Mouse (Mus musculus) megakaryocyte, adult 5-6 weeks (primary cell): ENCODE results near the gene Tprg. TPM values are rescaled to one million over a fixed set of nuclear protein-coding genes. Genes with fewer than 3 reads are reported as not detected.

Experiments used
- ATAC-seq: 2 replicates; pipeline ENCODE4 v1.8.0; 2016; ENCODE audit warnings: mild to moderate bottlenecking, inconsistent platforms; ENCODE audit not compliant: poor library complexity, severe bottlenecking
- total RNA-seq, 2 experiments: library from RNA; stranded (forward) in 1 of 2; stranded (reverse) in 1 of 2; fragments of 153-499, 151-499 nt in 1 of 2; fragments of 221-1000, 200-1000 nt in 1 of 2; gene quantifications; 2 replicates each; pipeline versions ENCODE4 v1.2.3 to v1.2.4; 2015 to 2017

Tprg gene
- total RNA-seq, 2 experiments from 2014 or later = not detected

DNA sequence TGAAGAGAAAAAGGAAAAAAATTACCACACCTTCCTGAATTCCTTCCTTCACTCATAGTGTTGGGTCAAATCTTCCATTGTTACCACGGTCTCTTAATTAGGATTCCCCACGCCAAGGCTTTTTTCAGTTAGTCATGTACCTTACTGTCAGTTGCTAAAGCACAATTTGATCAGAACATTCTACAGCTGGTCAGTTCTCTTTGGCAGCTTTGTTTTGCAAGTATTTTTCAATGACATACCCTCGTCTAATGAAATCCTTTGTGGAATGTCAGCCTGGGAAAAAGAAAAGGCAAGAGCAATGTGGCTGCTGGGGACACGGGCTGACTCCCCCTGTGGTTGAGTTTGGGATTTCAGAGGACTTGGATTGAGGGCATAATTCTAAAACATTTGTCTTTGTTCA, 136.4 kb downstream of the Tprg start:
- no peak for ATAC-seq

DNA sequence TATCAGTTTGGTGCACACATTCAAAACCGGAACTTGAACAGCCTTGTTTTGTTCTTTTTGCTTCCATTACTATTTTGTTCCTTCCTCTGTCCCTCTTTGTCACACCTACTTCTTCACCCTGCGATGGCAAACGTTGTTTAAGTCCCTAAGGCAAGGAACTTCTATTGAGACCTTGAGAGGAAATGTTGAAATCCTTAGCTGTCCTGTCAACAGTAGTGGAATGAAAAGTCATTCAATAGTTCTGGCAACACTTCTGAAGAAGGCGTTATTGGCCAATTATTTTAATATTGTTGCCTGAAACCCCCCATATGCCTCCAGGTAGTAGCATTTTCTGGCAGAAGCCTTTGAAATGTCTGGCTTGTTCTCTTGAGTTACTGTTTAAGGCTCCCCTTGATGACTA, 137.4 kb downstream of the Tprg start:
- peak; percentile 38 for ATAC-seq

- ATAC-seq = no peak
These were observed 138.3 kb downstream of the Tprg start for GRCm38 (mm10) chr16:25424915-25425314.

DNA sequence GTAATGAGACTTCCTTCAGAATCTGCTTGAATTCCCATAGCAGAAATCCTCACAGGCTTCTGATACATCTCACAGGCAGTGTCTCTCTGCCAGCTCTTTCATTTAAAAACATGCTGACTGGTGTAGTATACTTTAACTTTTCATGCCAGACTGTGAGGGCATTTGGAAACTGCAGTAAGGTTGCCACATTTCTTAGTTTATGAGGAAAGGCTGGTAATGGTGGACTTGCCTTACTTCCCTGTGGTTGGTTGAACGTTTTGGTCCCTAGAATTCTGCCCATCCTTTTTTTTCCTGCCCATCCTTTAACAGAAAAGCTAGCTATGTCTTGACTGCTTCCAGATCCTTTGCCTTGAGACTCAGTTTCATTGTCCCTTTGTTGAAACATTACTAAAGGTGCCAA, 138.8 kb downstream of the Tprg start:
- peak; percentile 38 for ATAC-seq

DNA sequence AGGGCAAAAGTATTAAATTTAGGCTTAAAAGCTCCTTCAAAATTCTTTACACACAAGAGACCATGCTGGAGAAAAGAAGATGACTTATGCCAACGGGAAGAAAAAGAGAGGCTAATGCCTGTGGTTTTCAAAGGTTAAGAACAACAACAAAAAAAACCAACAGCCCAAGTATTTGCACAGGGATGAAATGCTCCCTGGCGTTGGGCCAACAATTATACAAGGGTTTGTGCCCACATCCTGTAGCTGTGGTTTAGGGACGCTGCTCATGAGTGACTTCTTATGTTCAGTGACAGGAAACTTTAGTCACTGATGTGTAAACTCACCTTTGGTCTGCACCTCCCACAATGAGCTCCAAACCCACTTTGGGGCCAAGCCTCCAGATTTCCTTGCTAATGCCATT, 139.6 kb downstream of the Tprg start:
- ATAC-seq = peak; percentile 86

DNA sequence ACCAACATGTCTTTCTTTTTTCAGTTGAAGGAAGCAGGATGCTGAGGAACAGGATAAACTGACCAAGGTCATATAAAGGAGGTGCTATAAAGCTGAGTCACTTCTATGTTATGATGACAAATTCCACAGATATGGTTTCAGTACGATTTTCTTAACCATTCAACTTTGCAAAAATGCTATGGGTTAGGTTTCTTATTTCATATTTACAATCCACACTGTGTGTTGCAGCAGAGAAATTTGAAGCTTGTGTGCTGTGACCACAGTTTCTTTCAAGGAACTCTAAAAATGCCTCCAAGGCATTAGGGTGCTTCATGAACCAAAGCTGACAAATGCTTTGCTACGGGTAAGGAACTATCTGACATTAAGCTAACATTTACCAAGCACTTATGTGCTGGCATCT, 153.4 kb downstream of the Tprg start:
- ATAC-seq = no peak

DNA sequence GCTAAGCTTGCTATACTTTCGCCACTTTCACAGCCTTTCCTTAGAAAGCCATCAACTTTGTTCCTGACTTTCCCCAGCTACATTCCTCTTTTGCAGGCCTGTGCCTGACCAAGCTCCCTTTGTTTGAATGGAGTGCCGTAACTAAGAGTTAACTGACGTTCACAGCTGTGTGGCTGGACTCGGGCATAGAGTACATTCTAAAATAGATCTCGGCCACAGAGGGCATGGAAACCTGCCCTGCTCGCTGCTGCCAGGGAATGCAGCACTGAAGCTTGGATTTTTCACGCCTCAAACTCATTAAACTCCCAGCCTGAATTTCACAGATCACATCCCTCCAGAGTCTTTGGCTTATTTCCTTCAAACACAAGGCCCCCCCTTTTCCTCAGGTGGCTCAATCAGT, 159.0 kb downstream of the Tprg start:
- no peak for ATAC-seq

- no peak for ATAC-seq
These were observed 164.9 kb downstream of the Tprg start for GRCm38 (mm10) chr16:25451511-25451910.

DNA sequence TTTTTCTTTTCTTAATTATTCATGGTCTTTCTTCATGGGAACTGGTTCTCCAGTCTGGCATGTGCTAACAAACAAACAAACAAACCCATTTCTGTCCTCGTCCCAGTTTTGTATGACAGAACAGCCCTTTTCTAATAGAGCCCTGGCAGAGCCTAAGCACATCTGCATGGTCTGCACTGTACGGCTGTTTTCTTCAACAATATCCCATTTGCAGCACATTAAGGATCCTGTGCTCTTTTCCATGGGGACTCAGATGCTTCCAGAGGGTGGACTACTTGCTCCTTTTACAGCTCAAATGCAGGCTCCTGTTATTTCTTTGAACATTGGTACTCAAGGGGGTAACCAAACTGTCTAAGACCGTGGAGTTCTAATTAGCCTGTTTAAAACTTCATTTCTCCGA, 178.1 kb downstream of the Tprg start:
- no peak for ATAC-seq

DNA sequence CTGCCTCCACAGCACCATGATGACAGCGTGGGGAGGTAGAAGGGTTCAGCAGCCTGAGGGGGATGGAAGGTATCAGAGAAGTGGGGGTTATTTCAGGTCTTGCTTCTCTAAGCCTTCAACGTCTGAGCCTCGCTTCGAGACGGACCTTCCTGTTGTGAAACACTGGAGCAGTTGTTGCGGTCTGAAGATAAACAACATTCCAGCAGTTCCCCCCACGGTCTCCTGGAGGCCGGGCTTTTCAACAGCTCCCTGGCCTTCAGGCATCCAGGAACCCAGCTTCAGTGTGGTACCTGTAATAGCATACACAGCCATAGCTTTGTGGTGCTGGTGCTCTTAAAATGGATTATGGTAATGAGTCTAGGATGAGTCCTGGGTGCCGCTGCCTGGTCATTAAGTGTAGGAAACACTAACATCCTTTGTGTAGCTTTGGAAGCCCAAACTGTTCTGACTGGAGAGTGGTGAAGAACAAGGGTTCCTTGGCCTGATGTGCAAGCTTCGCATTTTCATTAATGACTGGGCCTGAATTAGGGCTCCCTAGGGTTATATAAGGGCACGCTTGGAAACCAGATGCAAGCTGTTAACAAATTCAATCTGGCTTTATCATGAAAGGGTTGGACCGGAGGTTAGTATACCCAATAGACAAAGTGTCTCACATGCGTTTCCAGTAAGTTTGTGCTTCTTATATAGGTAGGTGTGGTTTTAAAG, 179.0 kb downstream of the Tprg start:
- peak; percentile 60; the same call in 1 of the 2 replicates for ATAC-seq

GRCm38 (mm10) chr16:25468040-25468439, 181.4 kb downstream of the Tprg start:
- ATAC-seq = no peak

DNA sequence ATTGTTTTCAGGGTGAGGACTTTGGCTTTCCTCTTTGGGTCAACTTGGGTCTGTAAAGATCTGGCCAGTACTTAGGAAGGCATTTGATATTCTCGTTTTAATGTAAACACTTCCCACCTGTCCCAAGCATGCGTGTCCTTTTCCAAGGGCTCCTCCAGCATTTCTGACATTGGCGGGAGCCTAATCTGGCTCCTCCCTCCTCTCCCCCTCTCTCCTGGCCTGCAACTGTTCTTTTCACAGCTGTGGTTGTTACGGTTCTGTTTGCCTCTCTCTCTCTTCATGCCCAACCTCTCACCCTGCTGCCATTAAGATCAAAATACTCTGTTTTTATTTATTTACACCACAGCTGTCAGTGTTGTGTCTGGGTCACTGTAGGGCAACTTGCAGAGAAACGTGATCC, 182.0 kb downstream of the Tprg start:
- no peak for ATAC-seq
